Mouse (Mus musculus): ENCODE results near the gene Vat1.

Vat1 gene

GRCm38 (mm10) chr11:101472336-101472735 is 6.3 kb upstream of the Vat1 start:
- ChIA-PET CTCF (interaction anchor here in 1 of 4 experiments (1.3 kb wide), 1 partner anchor 102 kb away, joined by 3 read pairs; no protein-coding TSS in a partner anchor), POLR2A (interaction anchor here in 3 of 4 experiments (0.6 to 24.0 kb wide), 10 partner anchors 9 to 635 kb away, joined by 3 to 550 read pairs (median 6); partner anchors contain the start of genes Rpl27 (in 2 of the 3), Gm11634 (in 1 of the 3) and Ifi35 (in 1 of the 3))

DNA sequence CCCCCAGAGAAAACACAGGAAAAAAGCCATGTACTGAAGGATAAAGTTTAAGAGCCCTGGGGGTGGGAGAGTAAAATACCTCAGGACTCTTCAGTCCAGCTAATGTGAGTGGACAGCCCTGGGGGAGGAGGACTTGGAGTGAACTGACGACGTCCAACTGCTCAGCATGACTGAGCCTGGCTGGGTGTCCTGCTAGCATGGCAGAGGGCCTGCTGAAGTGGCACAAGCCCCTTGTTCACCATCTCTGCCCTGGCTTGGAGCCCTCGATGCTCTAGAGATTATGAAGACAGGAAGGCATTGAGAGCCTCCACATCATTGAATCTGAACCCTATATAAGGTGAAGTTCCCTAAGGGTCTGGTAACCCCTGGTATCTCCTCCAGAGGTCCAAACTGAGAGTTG is 5.9 kb upstream of the Vat1 start:
- CTCF ChIA-PET = interaction anchor here in 1 of 4 experiments (1.0 to 2.0 kb wide), 3 partner anchors 103 to 118 kb away, joined by 3 to 5 read pairs (median 3); no protein-coding TSS in a partner anchor
- POLR2A ChIA-PET = interaction anchor here in 3 of 4 experiments (0.6 to 24.0 kb wide), 16 partner anchors 9 to 310 kb away, joined by 3 to 550 read pairs (median 4); partner anchors contain the start of genes Rpl27 (in 2 of the 3), Gm11634 (in 1 of the 3) and Ifi35 (in 1 of the 3)

DNA sequence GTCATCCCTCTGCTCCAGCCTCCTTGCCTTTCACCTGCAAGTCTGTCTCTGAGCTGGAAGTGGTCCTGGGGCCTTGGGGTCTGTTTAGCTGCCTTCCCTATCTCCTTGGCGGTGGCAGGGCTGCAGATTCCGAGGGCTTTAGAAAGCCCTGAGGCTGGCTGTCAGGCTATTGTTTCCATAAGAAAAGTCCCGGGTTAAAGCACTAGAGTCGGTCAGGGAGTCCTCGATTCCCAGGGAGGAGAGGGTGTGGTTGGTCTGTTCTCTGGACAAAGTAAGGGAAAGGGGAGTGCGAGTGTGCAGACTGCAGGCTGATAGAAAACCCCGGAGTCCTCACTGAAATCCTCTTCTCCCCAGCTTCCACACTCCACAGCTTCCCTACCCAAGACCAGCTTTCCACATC is 4.2 kb upstream of the Vat1 start:
- ChIA-PET POLR2A (interaction anchor here in 3 of 4 experiments (1.0 to 24.0 kb wide), 18 partner anchors 11 to 130 kb away, joined by 3 to 550 read pairs (median 6); partner anchors contain the start of genes Rpl27 (in 3 of the 3), Gm11634 (in 1 of the 3), Ifi35 (in 1 of the 3) and Tmem106a (in 1 of the 3)), CTCF (interaction anchor here in 3 of 4 experiments (0.6 to 2.0 kb wide), 5 partner anchors 9 to 146 kb away, joined by 3 to 8 read pairs (median 5); partner anchors contain the start of gene Aoc2 (in 1 of the 3))

GRCm38 (mm10) chr11:101469155-101469554 is 3.1 kb upstream of the Vat1 start:
- POLR2A ChIA-PET = interaction anchor here (0.6 to 24.0 kb wide), 25 partner anchors 9 to 405 kb away, joined by 3 to 550 read pairs (median 11); partner anchors contain the start of genes Rpl27 (in 3 of the 4), Brca1 (in 2 of the 4), Nbr1 (in 2 of the 4) and Rdm1 (in 2 of the 4)
- CTCF ChIA-PET = interaction anchor here in 3 of 4 experiments (0.5 to 1.5 kb wide), 6 partner anchors 10 to 318 kb away, joined by 3 to 6 read pairs (median 3); no protein-coding TSS in a partner anchor

DNA sequence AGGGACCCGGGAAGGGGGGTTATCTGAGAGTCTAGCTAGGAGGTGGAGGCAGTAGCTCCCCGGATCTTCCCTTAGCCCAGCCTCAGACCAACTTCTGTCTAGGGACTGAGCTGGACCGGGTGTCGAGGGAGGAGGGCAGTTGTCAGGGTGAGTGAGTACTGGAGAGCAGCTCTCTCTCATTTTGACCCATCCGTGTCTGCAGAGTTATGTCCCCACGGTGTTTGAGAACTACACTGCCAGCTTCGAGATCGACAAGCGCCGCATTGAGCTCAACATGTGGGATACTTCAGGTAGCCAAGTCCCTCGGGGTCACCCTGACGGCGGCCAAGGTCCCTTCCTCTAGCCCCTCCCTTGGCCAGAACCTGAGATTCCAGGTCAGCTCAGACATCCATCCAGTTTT is 2.7 kb upstream of the Vat1 start:
- ChIA-PET POLR2A (interaction anchor here (0.6 to 24.0 kb wide), 29 partner anchors 9 to 405 kb away, joined by 3 to 550 read pairs (median 10); partner anchors contain the start of genes Rpl27 (in 3 of the 4), Brca1 (in 2 of the 4), Nbr1 (in 2 of the 4) and Rdm1 (in 2 of the 4)), CTCF (interaction anchor here (0.5 to 1.5 kb wide), 8 partner anchors 12 to 318 kb away, joined by 3 to 7 read pairs (median 3); no protein-coding TSS in a partner anchor)

- CTCF ChIA-PET = interaction anchor here in 3 of 4 experiments (0.5 to 2.1 kb wide), 16 partner anchors 9 to 317 kb away, joined by 3 to 12 read pairs (median 4); partner anchors contain the start of genes Rpl27 (in 2 of the 3) and Tmem106a (in 1 of the 3)
- POLR2A ChIA-PET = interaction anchor here (0.7 to 24.0 kb wide), 37 partner anchors 9 to 404 kb away, joined by 3 to 550 read pairs (median 5); partner anchors contain the start of genes Rpl27 (in 4 of the 4), Brca1 (in 2 of the 4), Nbr1 (in 2 of the 4) and Rdm1 (in 2 of the 4)
Observed at GRCm38 (mm10) chr11:101468263-101468688, 2.2 kb upstream of the Vat1 start.

DNA sequence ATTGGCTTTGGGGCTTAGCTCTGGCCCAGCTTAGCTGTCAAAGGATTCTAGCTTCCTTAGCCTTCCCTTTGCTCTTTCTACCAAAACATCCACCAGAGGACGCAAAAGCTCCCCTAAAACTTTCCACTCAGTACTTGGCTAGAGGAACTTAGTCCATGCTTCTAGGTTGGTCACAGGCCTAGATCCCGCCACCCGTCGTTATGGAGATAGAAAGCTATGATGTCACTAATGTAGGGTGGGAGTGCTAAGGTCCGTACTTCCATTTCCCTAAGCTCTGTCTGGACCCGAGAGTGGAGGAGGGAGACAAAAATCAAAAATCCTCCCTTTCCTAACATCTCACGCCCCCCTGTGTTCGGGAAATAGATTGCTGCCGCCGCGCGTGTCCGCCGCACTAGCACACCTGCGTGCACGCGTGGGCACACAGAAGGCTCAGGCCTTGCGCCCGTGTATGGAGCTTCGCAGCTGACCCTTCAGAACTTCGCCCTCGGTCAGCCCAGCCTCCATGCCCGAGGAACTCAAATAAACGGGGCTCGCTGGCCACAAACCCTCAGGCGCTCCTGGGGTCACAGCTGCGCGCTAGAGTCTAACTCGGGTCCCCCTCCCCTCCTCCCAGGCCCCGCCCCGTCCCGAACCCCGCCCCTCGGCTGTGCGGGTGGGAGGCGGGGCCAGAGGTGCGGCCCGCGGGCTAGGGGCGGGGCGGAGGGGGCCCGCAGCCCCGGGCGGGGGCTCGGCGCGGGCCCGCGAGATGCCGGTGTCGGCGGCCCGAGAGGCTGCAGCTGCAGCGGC is 1.6 kb upstream of the Vat1 start:
- ChIA-PET CTCF (interaction anchor here (0.5 to 2.1 kb wide), 32 partner anchors 9 to 781 kb away, joined by 3 to 12 read pairs (median 4); partner anchors contain the start of genes Rpl27 (in 2 of the 4), BC030867 (in 1 of the 4) and Tmem106a (in 1 of the 4)), POLR2A (interaction anchor here (0.5 to 24.0 kb wide), 72 partner anchors 8 to 849 kb away, joined by 3 to 550 read pairs (median 4); partner anchors contain the start of genes Rpl27 (in 4 of the 4), Ifi35 (in 2 of the 4), Nbr1 (in 2 of the 4) and Rdm1 (in 2 of the 4))

DNA sequence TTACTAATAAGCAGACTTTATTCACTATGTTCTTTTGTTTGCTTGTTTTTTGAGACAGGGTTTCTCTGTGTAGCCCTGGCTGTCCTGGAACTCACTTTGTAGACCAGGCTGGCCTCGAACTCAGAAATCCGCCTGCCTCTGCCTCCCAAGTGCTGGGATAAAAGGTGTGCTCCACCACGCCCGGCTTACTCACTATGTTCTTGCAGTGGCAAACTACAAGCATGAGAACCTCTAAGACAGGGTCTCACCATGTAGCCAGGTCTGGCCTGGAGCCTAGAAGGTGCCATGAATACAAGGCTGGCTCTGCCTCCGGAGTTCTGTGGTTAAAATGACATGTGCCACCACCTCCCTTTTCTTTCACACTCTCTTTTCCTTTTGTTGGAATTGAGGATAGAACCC is 521 bp upstream of the Vat1 start:
- ChIA-PET POLR2A (interaction anchor here in 3 of 4 experiments (0.6 to 24.0 kb wide), 17 partner anchors 11 to 328 kb away, joined by 3 to 550 read pairs (median 16); partner anchors contain the start of genes Rpl27 (in 3 of the 3), Brca1 (in 1 of the 3), Ifi35 (in 1 of the 3) and Nbr1 (in 1 of the 3)), CTCF (interaction anchor here in 2 of 4 experiments (1.0 to 2.1 kb wide), 5 partner anchors 14 to 286 kb away, joined by 3 to 11 read pairs (median 5); no protein-coding TSS in a partner anchor)

DNA sequence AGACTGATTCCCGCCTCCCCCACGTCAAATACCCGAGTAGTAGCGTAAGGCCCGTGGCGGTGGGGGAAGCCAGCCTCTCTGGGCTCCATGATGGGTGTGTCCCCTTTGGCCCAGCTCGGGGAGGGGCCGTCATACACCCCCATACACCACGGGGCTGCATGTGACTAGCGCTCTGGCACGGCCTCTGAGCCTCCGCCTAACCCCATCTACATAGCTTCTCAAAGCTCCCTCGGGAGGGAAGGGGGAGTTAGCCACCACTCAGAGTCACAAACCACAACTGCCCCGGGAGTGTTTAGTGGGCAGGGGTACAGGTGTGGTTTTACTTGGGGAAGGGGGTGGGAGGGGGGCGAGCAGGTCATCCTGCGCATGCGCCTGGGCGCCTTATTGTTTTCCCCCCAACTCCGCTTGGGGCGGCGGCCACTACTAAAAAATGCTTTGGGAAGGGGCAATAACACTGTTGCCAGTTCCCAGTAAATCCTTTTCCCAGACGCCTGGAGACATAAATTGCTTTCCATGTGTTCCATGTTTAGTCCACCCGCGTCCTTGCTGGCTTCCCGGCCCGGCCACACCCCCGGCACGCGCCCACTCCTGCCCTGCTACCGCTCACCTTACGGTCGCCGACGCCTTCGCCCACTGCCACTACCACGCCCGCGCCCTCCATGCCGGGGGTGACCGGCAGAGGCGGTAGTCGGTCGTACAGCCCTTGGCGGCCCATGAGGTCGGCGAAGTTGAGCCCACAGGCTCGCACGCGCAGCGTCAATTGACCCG is 745 bp downstream of the Vat1 start:
- ChIA-PET CTCF (interaction anchor here (0.5 to 2.8 kb wide), 13 partner anchors 13 to 338 kb away, joined by 3 to 19 read pairs (median 3); partner anchors contain the start of gene Rpl27 (in 1 of the 4)), POLR2A (interaction anchor here (0.6 to 24.0 kb wide), 74 partner anchors 9 to 1146 kb away, joined by 3 to 550 read pairs (median 4); partner anchors contain the start of genes Rpl27 (in 4 of the 4), Aarsd1 (in 3 of the 4), Brca1 (in 2 of the 4) and Cntd1 (in 2 of the 4))

DNA sequence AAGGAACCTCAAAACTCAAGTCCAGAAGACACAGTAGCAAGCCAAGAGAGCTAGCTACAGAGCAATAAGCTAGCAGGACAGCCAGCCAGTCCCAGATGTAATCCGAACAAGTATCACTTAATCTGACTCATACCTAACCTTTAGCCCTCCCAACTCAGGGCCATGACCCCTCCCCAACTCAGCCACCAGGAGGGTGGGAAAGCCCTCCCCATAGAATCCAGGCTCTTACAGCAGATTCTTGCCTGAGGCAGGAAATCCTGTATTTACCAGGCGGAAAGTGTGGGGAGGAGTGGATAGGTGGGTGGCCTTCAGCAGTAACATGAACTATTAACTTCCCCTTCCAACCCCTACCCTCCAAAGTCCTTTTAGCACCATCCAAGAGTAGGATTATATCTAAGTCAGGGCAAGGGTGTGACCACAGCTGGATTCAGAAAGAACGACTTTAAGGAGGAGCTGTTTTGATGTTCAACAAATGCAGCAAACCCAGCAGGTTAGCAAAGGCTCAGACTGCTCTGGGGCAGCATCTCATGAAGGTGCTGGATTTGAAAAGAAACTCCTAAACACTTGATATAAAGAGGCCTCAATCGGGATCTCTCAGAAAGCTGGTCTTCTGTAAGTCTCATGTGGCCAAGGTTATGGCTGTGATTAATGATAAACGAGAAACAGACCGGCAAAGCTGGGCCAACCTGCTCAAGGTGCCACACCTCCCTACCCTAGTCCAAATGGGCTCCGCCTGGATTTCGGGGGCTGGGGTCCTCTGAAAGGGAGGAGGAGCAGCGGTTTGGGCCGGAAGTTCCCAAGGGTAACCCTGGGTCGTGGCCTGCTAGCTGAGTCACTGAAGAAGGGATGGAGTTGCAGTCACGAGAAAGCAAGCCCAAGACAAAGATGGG is 1.6 kb downstream of the Vat1 start, which contains the start of gene Rnd2:
Rnd2 (plus strand) TSS at position 789 of the 890 bp plus-strand sequence.
- POLR2A ChIA-PET = interaction anchor here (0.6 to 24.0 kb wide), 72 partner anchors 9 to 1145 kb away, joined by 3 to 550 read pairs (median 4); partner anchors contain the start of genes Rpl27 (in 4 of the 4), Aarsd1 (in 3 of the 4), Brca1 (in 2 of the 4) and Cntd1 (in 2 of the 4)
- CTCF ChIA-PET = interaction anchor here (0.5 to 2.8 kb wide), 11 partner anchors 12 to 179 kb away, joined by 3 to 19 read pairs (median 4); partner anchors contain the start of gene Rpl27 (in 3 of the 4)

DNA sequence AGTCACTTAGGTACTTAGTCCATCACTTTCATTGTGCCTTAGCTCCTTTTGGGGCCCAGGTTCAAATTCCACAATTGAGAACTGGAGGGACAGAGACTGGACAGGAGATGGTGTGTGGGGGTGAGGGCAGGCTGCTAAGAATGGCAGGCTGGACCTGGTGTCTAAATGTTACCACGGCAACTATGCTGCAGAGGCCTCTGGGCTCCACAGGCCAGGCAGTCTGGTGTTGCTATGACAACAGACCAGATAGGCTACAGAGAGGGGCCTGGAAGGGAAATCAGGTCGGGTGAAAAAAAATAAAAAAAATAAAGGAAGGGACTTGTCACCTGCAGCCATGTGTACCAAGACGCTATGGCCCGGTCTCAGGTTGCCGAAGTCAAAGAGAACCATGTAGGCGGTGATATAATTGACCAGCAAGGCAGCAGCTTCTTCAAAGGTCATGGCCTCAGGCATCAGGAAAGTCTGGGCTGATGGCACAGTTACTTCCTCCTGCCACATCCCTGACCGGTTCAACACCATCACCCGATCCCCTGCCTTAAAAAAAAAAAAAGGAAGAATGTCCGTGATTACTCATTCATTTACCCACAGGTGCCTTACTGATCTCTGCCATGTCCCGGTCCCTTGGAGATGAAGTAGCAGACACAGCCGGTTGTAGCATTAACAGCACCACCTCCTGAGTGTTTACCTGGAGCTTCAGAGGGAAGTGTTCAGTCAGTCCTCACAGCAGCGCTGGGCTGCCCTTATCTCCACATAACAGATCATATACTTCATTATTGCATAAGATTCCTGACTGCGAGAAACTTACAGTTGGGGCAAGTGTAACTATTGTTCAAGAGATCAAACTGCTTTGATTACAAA is 3.2 kb downstream of the Vat1 start:
- ChIA-PET CTCF (no interaction called here), POLR2A (interaction anchor here in 3 of 4 experiments (0.6 to 24.0 kb wide), 12 partner anchors 7 to 462 kb away, joined by 3 to 550 read pairs (median 12); partner anchors contain the start of genes Rpl27 (in 3 of the 3) and Ifi35 (in 2 of the 3))

DNA sequence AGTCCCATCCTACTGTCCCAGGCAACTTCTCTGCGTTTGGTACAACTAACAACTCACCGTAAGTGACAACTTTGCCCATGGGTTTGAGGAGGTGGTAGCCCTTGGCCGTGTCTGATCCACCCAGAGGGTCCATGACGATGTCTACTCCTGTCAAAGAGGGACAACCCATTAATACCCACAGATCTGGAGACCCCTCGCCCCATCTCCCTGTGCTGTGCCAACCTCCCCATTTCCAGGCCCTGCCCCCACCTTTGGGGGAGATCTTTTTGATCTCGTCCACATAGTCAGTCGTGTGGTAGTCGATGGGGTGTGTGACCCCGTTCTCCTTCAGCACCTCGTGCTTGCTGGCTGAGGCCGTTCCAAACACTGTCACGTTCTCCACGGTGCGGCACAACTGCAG is 3.9 kb downstream of the Vat1 start:
- ChIA-PET CTCF (no interaction called here), POLR2A (interaction anchor here in 3 of 4 experiments (0.6 to 24.0 kb wide), 4 partner anchors 12 to 463 kb away, joined by 3 to 550 read pairs (median 59); partner anchors contain the start of genes Rpl27 (in 2 of the 3) and Ifi35 (in 1 of the 3))

DNA sequence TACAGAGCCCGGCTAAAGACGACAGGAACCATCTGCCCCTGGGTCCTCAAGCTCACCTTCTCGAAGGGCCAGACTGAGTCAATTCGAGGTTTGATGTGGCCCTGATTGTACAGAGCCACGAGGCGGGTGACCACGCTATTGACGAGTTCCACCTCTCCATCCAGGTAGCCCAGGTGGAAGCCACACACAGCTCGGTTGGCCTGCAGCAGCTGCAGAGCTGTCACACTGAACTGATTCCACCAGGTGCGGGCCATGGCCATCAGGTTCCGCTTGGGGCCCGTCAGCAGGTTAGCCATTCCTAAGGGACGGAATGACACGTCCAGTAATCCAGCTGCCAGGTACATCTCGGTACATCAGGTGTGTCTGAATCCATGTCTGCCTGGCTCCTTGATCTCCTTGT is 5.7 kb downstream of the Vat1 start:
- POLR2A ChIA-PET = interaction anchor here in 3 of 4 experiments (1.0 to 24.0 kb wide), 13 partner anchors 2 to 41 kb away, joined by 3 to 550 read pairs (median 7); partner anchors contain the start of genes Rpl27 (in 3 of the 3), Gm27029 (in 1 of the 3), Ifi35 (in 1 of the 3) and Ptges3l (in 1 of the 3)
- CTCF ChIA-PET = interaction anchor here in 1 of 4 experiments (2.1 kb wide), 1 partner anchor 18 kb away, joined by 6 read pairs; the partner anchor contains the start of gene Rpl27

GRCm38 (mm10) chr11:101459716-101460115 is 6.3 kb downstream of the Vat1 start:
- ChIA-PET CTCF (interaction anchor here (0.6 to 2.1 kb wide), 10 partner anchors 15 to 503 kb away, joined by 3 to 16 read pairs (median 4); partner anchors contain the start of gene Rpl27 (in 1 of the 4)), POLR2A (interaction anchor here in 3 of 4 experiments (0.6 to 24.0 kb wide), 28 partner anchors 3 to 1549 kb away, joined by 3 to 550 read pairs (median 5); partner anchors contain the start of genes Rpl27 (in 3 of the 3), Gm27029 (in 2 of the 3), Ifi35 (in 2 of the 3) and Rnd2 (in 2 of the 3))
